Mouse (Mus musculus) lung, embryonic 14.5 days (tissue): ENCODE data around the gene Ptpn14. TPM values are rescaled to one million over a fixed set of nuclear protein-coding genes. Genes with fewer than 3 reads are reported as not detected.

Experiments used
- ATAC-seq: fragments of 200-750 bp; cut with Nextera tagmentation; 2 replicates; pipeline ENCODE4 v1.8.0; 2017; ENCODE audit warnings: mild to moderate bottlenecking, moderate TSS enrichment, moderate library complexity; ENCODE audit not compliant: insufficient read depth
- DNase-seq: peaks from one replicate; pipeline ENCODE4 v3.0.0-alpha.2; 2015
- H3K27ac ChIP-seq: fragments of 300-500 bp; sonication (generic); 2 replicates; pipeline ENCODE4 v1.5.1; 2014; ENCODE audit warnings: low read depth, mild to moderate bottlenecking, moderate library complexity
- H3K27me3 ChIP-seq: fragments of 300-500 bp; sonication (generic); 2 replicates; pipeline ENCODE4 v1.6.1; 2014; ENCODE audit warnings: low read length, control low read depth; ENCODE audit not compliant: insufficient read depth
- H3K36me3 ChIP-seq: fragments of 300-500 bp; sonication (generic); 2 replicates; pipeline ENCODE4 v1.6.1; 2014; ENCODE audit warnings: control low read depth; ENCODE audit not compliant: insufficient read depth
- H3K4me1 ChIP-seq: fragments of 300-500 bp; sonication (generic); 2 replicates; pipeline ENCODE4 v1.6.1; 2014; ENCODE audit warnings: antibody characterized with exemption, control low read depth; ENCODE audit not compliant: insufficient read depth
- H3K4me2 ChIP-seq: fragments of 300-500 bp; sonication (generic); 2 replicates; pipeline ENCODE4 v1.6.1; 2014; ENCODE audit warnings: mild to moderate bottlenecking
- H3K4me3 ChIP-seq: fragments of 300-500 bp; sonication (generic); 2 replicates; pipeline ENCODE4 v1.5.1; 2014; ENCODE audit warnings: low read depth, low read length
- H3K9ac ChIP-seq: fragments of 300-500 bp; sonication (generic); 2 replicates; pipeline ENCODE4 v1.6.1; 2014
- H3K9me3 ChIP-seq: fragments of 300-500 bp; sonication (generic); 2 replicates; pipeline ENCODE4 v1.6.1; 2016; ENCODE audit warnings: low read depth, low read length, control low read depth
- CTCF ChIP-seq: IDR thresholded peaks from 2 replicates; pipeline ENCODE4 v1.5.1; 2016; ENCODE audit warnings: antibody characterized with exemption, low read depth
- WGBS: fragments of 180-500 bp; shearing (Covaris S2); extraction: QIAGEN DNeasy Blood & Tissue Kit; methylation state at CpG from one replicate; pipeline ENCODE4 v1.1.7; 2014; 5-methylcytosine and 5-hydroxymethylcytosine counted together
- polyA plus RNA-seq: library from polyadenylated mRNA; unstranded; fragments of >200 nt; fragmentation: Nextera tagmentation; extraction: Ambion mirVana; gene quantifications from 2 replicates; pipeline ENCODE4 v1.2.1, GENCODE M21; 2014

Ptpn14 gene
- polyA plus RNA-seq, 1 experiment from 2014 or later, result 10.3 TPM

DNA sequence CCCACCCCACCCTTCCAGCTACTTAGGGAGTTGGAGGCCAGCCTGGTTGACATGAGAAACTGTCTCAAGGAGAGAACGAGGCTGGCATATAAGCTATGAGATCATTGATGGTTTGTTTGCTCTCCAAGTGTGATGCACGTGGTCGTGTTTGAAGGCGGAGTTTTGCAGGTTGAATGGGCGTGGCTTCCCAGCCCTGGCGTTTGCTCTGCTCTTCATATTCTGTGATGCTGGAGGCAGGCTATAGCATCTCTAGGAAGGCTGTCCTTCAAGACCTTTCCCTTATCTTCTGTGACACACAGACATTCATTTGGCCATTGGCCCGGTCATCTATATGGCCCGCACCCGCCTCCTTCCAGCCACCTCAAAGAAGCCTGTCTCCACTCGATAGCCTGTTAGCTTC lies 39.1 kb downstream of the Ptpn14 start:
- no peaks in the 10 kb centered on the region for H3K36me3 ChIP-seq
- no peak overlapping the region for H3K4me3 ChIP-seq
- no peaks in the 10 kb centered on the region for H3K27me3 ChIP-seq
- H3K4me2 ChIP-seq, result no peak overlapping the region
- H3K9me3 ChIP-seq, result no peaks in the 10 kb centered on the region
- ATAC-seq, result no peak; the same call in 1 of the 2 replicates
- DNase-seq, result no peak
- WGBS, result 40% methylated on average over 10 of the region's 10 CpGs
- H3K27ac ChIP-seq, result no peak overlapping the region
- H3K9ac ChIP-seq, result no peak overlapping the region
- peaks cover 11% of the 10 kb centered on the region; the same call in 1 of the 2 replicates for H3K4me1 ChIP-seq
- TF ChIP-seq CTCF, result no peak

DNA sequence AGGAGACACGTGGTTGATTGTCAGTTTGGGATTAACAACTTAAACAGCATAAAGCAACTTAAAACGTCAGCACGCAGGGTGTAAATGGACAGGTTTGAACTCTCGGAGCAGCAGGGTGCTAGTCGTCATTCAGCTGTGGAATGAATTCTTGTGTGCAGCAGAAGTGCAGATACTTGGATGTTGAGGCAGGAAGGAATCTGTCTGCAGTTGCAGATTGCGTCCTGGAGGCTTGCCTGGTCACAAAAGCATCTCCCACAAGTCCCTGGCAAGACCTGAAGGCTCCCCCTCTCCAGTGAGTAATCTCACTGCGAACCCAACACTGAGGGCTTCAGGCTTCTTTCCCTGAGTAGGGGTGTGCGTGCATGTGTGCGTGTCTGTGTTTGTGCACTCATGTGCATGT lies 39.8 kb downstream of the Ptpn14 start:
- H3K27me3 ChIP-seq, result no peaks in the 10 kb centered on the region
- H3K4me3 ChIP-seq, result no peak overlapping the region

GRCm38 (mm10) chr1:189770516-189770915 lies 42.4 kb downstream of the Ptpn14 start:
- Histone ChIP-seq H3K4me2 (no peak overlapping the region), H3K27me3 (no peaks in the 10 kb centered on the region), H3K27ac (no peak overlapping the region), H3K36me3 (no peaks in the 10 kb centered on the region), H3K4me3 (no peak overlapping the region), H3K9ac (no peak overlapping the region), H3K9me3 (no peaks in the 10 kb centered on the region), H3K4me1 (peaks cover 17% of the 10 kb centered on the region)
- 70% methylated on average over 3 of the region's 3 CpGs for WGBS
- DNase-seq (no peak), ATAC-seq (no peak)
- no peak for TF ChIP-seq CTCF

More for the DNA sequence above, 39.8 kb downstream of the Ptpn14 start:
- DNase-seq (no peak), ATAC-seq (no peak)
- Histone ChIP-seq H3K9me3 (no peaks in the 10 kb centered on the region), H3K36me3 (no peaks in the 10 kb centered on the region), H3K4me1 (peaks cover 11% of the 10 kb centered on the region; the same call in 1 of the 2 replicates), H3K4me2 (no peak overlapping the region), H3K27ac (no peak overlapping the region), H3K9ac (no peak overlapping the region)
- no peak for TF ChIP-seq CTCF
- 40% methylated on average over 9 of the region's 9 CpGs for WGBS

GRCm38 (mm10) chr1:189772707-189773106 lies 44.6 kb downstream of the Ptpn14 start:
- no peak overlapping the region for H3K4me3 ChIP-seq
- H3K4me1 ChIP-seq, result peaks cover 13% of the 10 kb centered on the region
- no peaks in the 10 kb centered on the region for H3K36me3 ChIP-seq
- no peak overlapping the region for H3K27ac ChIP-seq
- no peak overlapping the region for H3K4me2 ChIP-seq
- WGBS, result 64% methylated on average over 10 of the region's 10 CpGs
- DNase-seq (no peak), ATAC-seq (no peak)
- H3K9me3 ChIP-seq, result no peaks in the 10 kb centered on the region
- no peaks in the 10 kb centered on the region for H3K27me3 ChIP-seq
- TF ChIP-seq CTCF, result no peak
- no peak overlapping the region for H3K9ac ChIP-seq

DNA sequence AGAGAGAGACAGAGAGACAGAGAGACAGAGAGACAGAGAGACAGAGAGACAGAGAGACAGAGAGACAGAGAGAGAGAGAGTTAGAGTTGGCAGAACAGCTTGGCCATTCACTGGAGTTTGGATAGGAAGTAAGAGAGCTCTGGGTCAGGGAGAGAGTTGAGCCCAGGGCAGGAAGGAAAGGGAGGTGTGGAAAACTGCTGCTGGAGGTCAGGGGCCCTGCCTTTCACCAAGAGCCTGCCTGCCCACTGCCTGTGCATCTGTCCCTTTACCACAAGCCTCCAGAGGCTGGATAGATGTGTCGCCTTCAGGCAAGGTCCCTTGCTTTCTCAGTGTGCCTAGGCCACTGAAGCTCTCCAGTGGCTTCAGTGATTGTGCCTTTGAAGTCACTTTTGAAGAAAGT lies 46.7 kb downstream of the Ptpn14 start:
- no peaks in the 10 kb centered on the region for H3K27me3 ChIP-seq
- peaks cover 28% of the 10 kb centered on the region for H3K4me1 ChIP-seq
- H3K27ac ChIP-seq, result no peak overlapping the region
- no peaks in the 10 kb centered on the region for H3K36me3 ChIP-seq
- no peak overlapping the region for H3K4me3 ChIP-seq
- 77% methylated on average over 1 of the region's 1 CpGs for WGBS
- H3K9ac ChIP-seq, result no peak overlapping the region
- no peak for ATAC-seq
- no peaks in the 10 kb centered on the region for H3K9me3 ChIP-seq
- DNase-seq, result no peak
- no peak overlapping the region for H3K4me2 ChIP-seq
- TF ChIP-seq CTCF, result no peak

DNA sequence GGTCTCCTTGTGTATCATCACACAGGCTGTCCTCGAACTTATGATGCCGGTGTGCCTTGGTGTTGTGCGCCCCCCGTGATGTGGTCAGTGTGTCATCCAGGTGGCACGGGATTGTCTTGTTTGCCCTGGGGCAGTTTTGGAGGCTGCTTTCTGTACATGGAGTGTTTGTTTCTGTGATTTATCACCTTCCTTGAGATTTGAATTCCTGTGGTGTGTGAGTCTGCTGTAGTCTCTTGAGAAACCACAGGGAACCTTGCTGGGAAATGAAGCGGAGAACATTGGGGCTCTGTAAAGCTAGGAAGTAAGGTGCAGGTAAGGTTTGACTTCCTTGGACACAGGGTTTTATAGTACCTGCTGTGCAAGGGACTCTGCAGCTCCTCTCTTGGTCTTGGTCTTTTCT lies 49.1 kb downstream of the Ptpn14 start:
- no peak for ATAC-seq
- Histone ChIP-seq H3K9me3 (no peaks in the 10 kb centered on the region), H3K27ac (no peak overlapping the region), H3K9ac (no peak overlapping the region), H3K4me3 (no peak overlapping the region), H3K36me3 (no peaks in the 10 kb centered on the region), H3K27me3 (no peaks in the 10 kb centered on the region), H3K4me2 (no peak overlapping the region), H3K4me1 (peaks cover 37% of the 10 kb centered on the region)
- 71% methylated on average over 6 of the region's 6 CpGs for WGBS
- TF ChIP-seq CTCF, result no peak
- no peak for DNase-seq

GRCm38 (mm10) chr1:189778343-189778742 lies 50.3 kb downstream of the Ptpn14 start:
- TF ChIP-seq CTCF, result no peak
- ATAC-seq (peak; percentile 41; the same call in 1 of the 2 replicates), DNase-seq (peak; percentile 63)
- Histone ChIP-seq H3K9ac (no peak overlapping the region), H3K4me1 (peaks cover 39% of the 10 kb centered on the region), H3K27me3 (no peaks in the 10 kb centered on the region), H3K4me3 (no peak overlapping the region), H3K4me2 (no peak overlapping the region), H3K36me3 (no peaks in the 10 kb centered on the region), H3K27ac (no peak overlapping the region), H3K9me3 (no peaks in the 10 kb centered on the region)
- 31% methylated on average over 5 of the region's 5 CpGs for WGBS

GRCm38 (mm10) chr1:189779226-189779625 lies 51.2 kb downstream of the Ptpn14 start:
- no peak for DNase-seq
- H3K4me1 ChIP-seq, result peaks cover 38% of the 10 kb centered on the region
- H3K4me2 ChIP-seq, result no peak overlapping the region
- no peak overlapping the region for H3K9ac ChIP-seq
- no peak for TF ChIP-seq CTCF
- no peak for ATAC-seq
- H3K4me3 ChIP-seq, result no peak overlapping the region
- 52% methylated on average over 3 of the region's 3 CpGs for WGBS
- no peaks in the 10 kb centered on the region for H3K36me3 ChIP-seq
- H3K9me3 ChIP-seq, result no peaks in the 10 kb centered on the region
- no peaks in the 10 kb centered on the region for H3K27me3 ChIP-seq
- H3K27ac ChIP-seq, result no peak overlapping the region
